Mouse (Mus musculus): ENCODE measurements around the gene Cabp7. TPM values are rescaled to one million over a fixed set of nuclear protein-coding genes. Genes with fewer than 3 reads are reported as not detected.

The Cabp7 gene
- total and polyA plus RNA-seq, 3 experiments = 0.51 TPM; not detected in 2

DNA sequence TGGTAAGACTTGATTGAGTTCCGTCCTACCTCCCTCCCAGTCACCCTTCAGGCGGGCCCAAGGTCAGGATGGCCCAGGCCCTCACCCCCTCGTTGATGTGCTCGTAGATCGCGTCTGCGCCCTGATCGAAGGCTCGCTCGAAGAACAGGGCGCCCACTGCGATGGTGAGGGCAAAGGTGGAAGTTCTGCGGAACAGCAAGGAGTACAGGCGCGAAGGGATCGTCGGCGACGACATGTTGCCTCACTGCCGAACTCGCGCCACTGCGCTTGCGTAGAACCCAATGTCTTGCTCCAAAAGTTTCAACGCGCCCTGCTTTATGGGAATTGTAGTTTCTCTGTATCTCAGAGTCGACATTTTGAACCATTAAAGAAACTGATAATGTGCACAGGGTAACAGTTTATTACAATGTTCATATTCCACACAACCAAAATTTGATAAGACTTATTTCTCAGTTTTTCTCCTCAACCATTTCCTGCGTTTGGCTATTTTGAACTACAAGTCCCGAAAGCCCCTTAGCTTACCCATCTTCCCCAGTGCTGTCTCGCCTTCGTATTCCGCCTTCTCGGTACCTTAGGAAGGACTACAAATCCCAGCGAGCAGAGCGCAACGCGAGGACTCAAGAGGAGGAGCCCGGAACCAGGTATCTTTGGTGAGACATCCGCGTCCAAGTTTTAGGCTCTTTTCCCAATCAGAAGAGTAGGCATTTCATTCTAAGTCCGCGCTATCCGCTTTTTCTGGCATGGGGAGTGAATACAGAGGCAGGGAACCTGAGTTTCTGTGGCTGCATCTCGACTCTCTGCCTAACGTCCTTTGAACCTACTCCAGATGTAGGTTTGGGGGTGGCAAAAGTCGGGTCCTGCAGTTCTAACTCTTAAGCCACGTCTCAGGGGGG, 42.3 kb downstream of the Cabp7 start, which contains the start of the genes Uqcr10 and Zmat5 (continued):
- TF ChIP-seq RCOR1 (conservative IDR thresholded peaks at IDR 0.05; ENCODE audit: low read depth, low read length) (no peak; the same call in 1 of the 2 replicates), ZNF384 (IDR thresholded peaks at IDR 0.05; ENCODE audit: low read depth, low read length) (no peak), MAX (IDR thresholded peaks at IDR 0.05; ENCODE audit: low read length) (peak; percentile 76), RAD21 (IDR thresholded peaks at IDR 0.05; ENCODE audit: low read depth, low read length) (no peak), USF1 (IDR thresholded peaks at IDR 0.05; ENCODE audit: low read depth, low read length) (no peak), UBTF (IDR thresholded peaks at IDR 0.05; ENCODE audit: low read depth, low read length) (no peak), GABPA (IDR thresholded peaks at IDR 0.05; ENCODE audit: insufficient replicate concordance, low read depth, low read length) (peak; percentile 83; the same call in 1 of the 2 replicates), ELF1 (IDR thresholded peaks at IDR 0.05; ENCODE audit: low read depth, low read length) (peak; percentile 96), ETS1 (conservative IDR thresholded peaks at IDR 0.05; ENCODE audit: low read depth, low read length) (no peak), HCFC1 (IDR thresholded peaks at IDR 0.05; ENCODE audit: low read depth, low read length) (peak; percentile 98), TCF12 (IDR thresholded peaks at IDR 0.05; ENCODE audit: low read depth, low read length) (peak; percentile 90), MXI1 (IDR thresholded peaks at IDR 0.05; ENCODE audit: low read depth, low read length) (peak; percentile 75; the same call in 1 of the 2 replicates), POLR2A (IDR thresholded peaks at IDR 0.05; ENCODE audit: low read depth, low read length) (peak; percentile 97), SIN3A (IDR thresholded peaks at IDR 0.05; ENCODE audit: low read length) (peak; percentile 74), POLR2AphosphoS2 (IDR thresholded peaks at IDR 0.05; ENCODE audit: low read depth, low read length) (peak; percentile 95), USF2 (conservative IDR thresholded peaks at IDR 0.05; ENCODE audit: low read depth, low read length) (no peak), MAZ (IDR thresholded peaks at IDR 0.05; ENCODE audit: low read depth, low read length) (peak; percentile 45; the same call in 1 of the 2 replicates), KAT2A (IDR thresholded peaks at IDR 0.05; ENCODE audit: insufficient replicate concordance, low read length) (peak; percentile 100)

DNA sequence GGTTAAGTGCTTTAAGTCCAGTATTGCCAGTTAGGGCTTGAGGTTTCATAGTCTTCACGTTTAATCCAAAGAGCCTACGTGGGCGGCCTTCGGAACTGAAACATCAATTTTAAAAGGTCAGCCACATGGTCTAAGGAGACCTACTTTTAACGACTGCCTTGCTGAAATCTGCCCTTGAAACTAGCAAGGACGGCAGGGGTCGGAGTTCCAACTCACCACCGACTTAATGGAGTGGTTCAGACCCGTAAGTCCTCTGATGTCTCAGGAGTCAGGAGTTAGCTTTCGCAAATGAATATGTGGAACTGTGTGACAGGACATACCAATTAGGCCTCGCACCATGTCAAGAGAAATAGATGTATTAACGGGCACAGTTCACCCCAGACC, 42.9 kb downstream of the Cabp7 start:
- H3K79me2 ChIP-seq (replicated peaks; ENCODE audit: control insufficient read depth, extremely low read depth, insufficient read depth, poor library complexity, severe bottlenecking) = peaks cover 29% of the 10 kb centered on the region
- in situ Hi-C loops (cut with MboI; ENCODE audit: low pct_ligation_motif_present, low pct_unique_long_range_greater_than_20kb, low sequenced_read_pairs) (no loop called here), dilution Hi-C loops (cut with MboI; ENCODE audit: extremely low pct_ligation_motif_present, extremely low pct_unique_long_range_greater_than_20kb, low sequenced_read_pairs) (no loop called here)
- H3K4me2 ChIP-seq (ENCODE audit: insufficient read depth, low read depth, poor library complexity, severe bottlenecking) = peak overlapping the region; percentile 93
- H3K4me1 ChIP-seq (ENCODE audit: control insufficient read depth in 1 of 2, insufficient read depth in 2 of 2) = peaks cover 3 to 31% of the 10 kb centered on the region in 2 experiments; a peak in 3 of 4 replicates
- peak overlapping the region; percentile 56 to 97 (median 73) for H3K4me3 ChIP-seq (replicated peaks in 1 of 3; ENCODE audit: low read depth in 2 of 3, low read length in 2 of 3, poor library complexity in 1 of 3)
- no peaks in the 10 kb centered on the region for H3K9me3 ChIP-seq (replicated peaks; ENCODE audit: low read length)
- H3K36me3 ChIP-seq (replicated peaks in 1 of 2; ENCODE audit: control insufficient read depth in 1 of 2, insufficient read depth in 1 of 2, low read length in 1 of 2) = peaks cover 12 to 25% of the 10 kb centered on the region in 2 experiments
- H3K9ac ChIP-seq (ENCODE audit: insufficient read depth, low read depth) = peak overlapping the region; percentile 50
- peak overlapping the region; percentile 59 for H3K27ac ChIP-seq (ENCODE audit: insufficient read depth, low read depth)
- TF ChIP-seq CTCF (conservative IDR thresholded peaks at IDR 0.05 in 1 of 2, IDR thresholded peaks at IDR 0.05 in 1 of 2; ENCODE audit: low read depth in 2 of 2, low read length in 2 of 2) = peak in 1 of 2 experiments; percentile 9; a peak in 1 of 4 replicates
- TF ChIP-seq UBTF (IDR thresholded peaks at IDR 0.05; ENCODE audit: low read depth, low read length) = 0 out of 2 replicates have a peak, but pooled peaks have one; percentile 32
- no peak for TF ChIP-seq SMC3 (IDR thresholded peaks at IDR 0.05; ENCODE audit: low read depth, low read length)
- DNase-seq (ENCODE audit: extremely low read depth) = no peak
- H3K27me3 ChIP-seq (replicated peaks) = no peaks in the 10 kb centered on the region
